Mouse (Mus musculus) gastrocnemius, adult 2 months (tissue): Measurements from ENCODE around the gene Gm21976. TPM values are rescaled to one million over a fixed set of nuclear protein-coding genes. Genes with fewer than 3 reads are reported as not detected.

Experiments
- DNase-seq: peaks from one replicate; pipeline ENCODE4 v3.0.0; 2022
- H3K27ac ChIP-seq: fragments of 200-600 bp; 2 replicates; pipeline ENCODE4 v1.8.1; 2022; ENCODE audit warnings: mild to moderate bottlenecking
- H3K4me3 ChIP-seq: fragments of 200-600 bp; 2 replicates; pipeline ENCODE4 v1.8.1; 2022; ENCODE audit warnings: mild to moderate bottlenecking, moderate library complexity
- CTCF ChIP-seq: fragments of 200-600 bp; IDR thresholded peaks from 2 replicates; pipeline ENCODE4 v1.8.1; 2022; ENCODE audit warnings: antibody characterized with exemption, mild to moderate bottlenecking, moderate library complexity
- intact Hi-C: fragments of 180-260 bp; cut with DNase I; formaldehyde crosslinking; loops from one replicate; pipeline ENCODE4 v1.15.1; 2025
- total RNA-seq, 2 experiments: library from RNA; stranded (reverse); gene quantifications; 2 replicates each; pipeline ENCODE4 v1.2.3; 2021

Gene Gm21976
- total RNA-seq, 2 experiments from 2014 or later, result not detected

GRCm38 (mm10) chr13:98340506-98340905 is 60.8 kb downstream of the Gm21976 start:
- Histone ChIP-seq H3K4me3 (no peak overlapping the region), H3K27ac (no peak overlapping the region)
- intact Hi-C loops, result no loop called here
- no peak for TF ChIP-seq CTCF
- DNase-seq, result no peak

- Histone ChIP-seq H3K27ac (no peak overlapping the region), H3K4me3 (no peak overlapping the region)
- no peak for DNase-seq
- TF ChIP-seq CTCF, result no peak
- intact Hi-C loops, result no loop called here
These were observed 69.8 kb downstream of the Gm21976 start for GRCm38 (mm10) chr13:98349491-98349890.

- peak; percentile 36 for TF ChIP-seq CTCF
- intact Hi-C loops, result loop anchor here (10.0 kb wide), 1 partner anchor 153 kb away; no protein-coding TSS in a partner anchor
- H3K27ac ChIP-seq, result no peak overlapping the region
- H3K4me3 ChIP-seq, result no peak overlapping the region
- no peak for DNase-seq
These were observed 71.8 kb downstream of the Gm21976 start for GRCm38 (mm10) chr13:98351527-98351926.

- intact Hi-C loops, result loop anchor here (10.0 kb wide), 1 partner anchor 152 kb away; no protein-coding TSS in a partner anchor
These were observed 72.8 kb downstream of the Gm21976 start for GRCm38 (mm10) chr13:98352381-98352975.

GRCm38 (mm10) chr13:98353709-98354089 is 74.0 kb downstream of the Gm21976 start:
- intact Hi-C loops, result loop anchor here (10.0 kb wide), 1 partner anchor 151 kb away; no protein-coding TSS in a partner anchor
- no peak for DNase-seq
- Histone ChIP-seq H3K27ac (no peak overlapping the region), H3K4me3 (peak overlapping the region; percentile 72)
- TF ChIP-seq CTCF, result no peak

More at GRCm38 (mm10) chr13:98352381-98352975, 72.8 kb downstream of the Gm21976 start:
- DNase-seq, result no peak
- TF ChIP-seq CTCF, result no peak
- H3K4me3 ChIP-seq, result no peak overlapping the region
- H3K27ac ChIP-seq, result no peak overlapping the region

- intact Hi-C loops, result loop anchor here (10.0 kb wide), 1 partner anchor 151 kb away; no protein-coding TSS in a partner anchor
- DNase-seq, result peak; percentile 48
- Histone ChIP-seq H3K4me3 (peak within 1 kb of the TSS; percentile 72), H3K27ac (0 out of 2 replicates have a peak within 1 kb of the TSS, but pooled peaks have one; percentile 12)
- no peak for TF ChIP-seq CTCF
These were observed 74.6 kb downstream of the Gm21976 start, which contains the start of gene Foxd1 for GRCm38 (mm10) chr13:98354090-98354801. Gene Foxd1, plus strand, starts transcription at chr13:98354242.

- DNase-seq, result peak; percentile 28
- Histone ChIP-seq H3K4me3 (peak overlapping the region; percentile 72), H3K27ac (no peak overlapping the region)
- intact Hi-C loops, result loop anchor here (10.0 kb wide), 1 partner anchor 150 kb away; no protein-coding TSS in a partner anchor
- TF ChIP-seq CTCF, result no peak
These were observed 75.3 kb downstream of the Gm21976 start for GRCm38 (mm10) chr13:98354871-98355558.

- intact Hi-C loops, result loop anchor here (10.0 kb wide), 1 partner anchor 149 kb away; no protein-coding TSS in a partner anchor
- TF ChIP-seq CTCF, result no peak
- Histone ChIP-seq H3K27ac (no peak overlapping the region), H3K4me3 (peak overlapping the region; percentile 72)
- peak; percentile 26 for DNase-seq
These were observed 75.9 kb downstream of the Gm21976 start for GRCm38 (mm10) chr13:98355559-98356111.

- no peak overlapping the region for H3K27ac ChIP-seq
- DNase-seq, result no peak
- peak overlapping the region; percentile 72 for H3K4me3 ChIP-seq
- intact Hi-C loops, result loop anchor here (10.0 kb wide), 1 partner anchor 148 kb away; no protein-coding TSS in a partner anchor
- no peak for TF ChIP-seq CTCF
These were observed 76.7 kb downstream of the Gm21976 start for GRCm38 (mm10) chr13:98356176-98356972.

Other genes with a start within 250 kb of the Gm21976 start
- gene Arhgef28, start 73.4 kb upstream of the Gm21976 start, total RNA-seq, result 1 to 10 TPM; 2.8 to 3.3 TPM
- 1 to 10 TPM; 4.0 to 5.4 TPM for gene Utp15, start 16.8 kb upstream of the Gm21976 start, total RNA-seq
- gene Ankra2, start 16.8 kb upstream of the Gm21976 start, total RNA-seq, result 10 to 100 TPM; 14.1 to 17.0 TPM
- gene Btf3, start 37.1 kb downstream of the Gm21976 start, total RNA-seq, result 100 to 1,000 TPM; 221 to 236 TPM
- under 1 TPM in 1 of 2 experiments, not detected in 1; 0.05 TPM for gene Foxd1, start 74.4 kb downstream of the Gm21976 start, total RNA-seq
- not detected for gene Gm10320, start 212.1 kb downstream of the Gm21976 start, total RNA-seq